Mouse (Mus musculus): ENCODE results near the gene 4632433K11Rik. TPM values are rescaled to one million over a fixed set of nuclear protein-coding genes. Genes with fewer than 3 reads are reported as not detected.

4632433K11Rik gene
- not detected in 2 replicates for total RNA-seq (2012; rRNA removed)

- H3K4me1 ChIP-seq (ENCODE audit: control insufficient read depth in 2 of 2, insufficient read depth in 2 of 2, low read length in 2 of 2, poor library complexity in 1 of 2) = peaks cover 2 to 10% of the 10 kb centered on the region in 2 experiments; a peak in 1 of 4 replicates
- no peak for DNase-seq (ENCODE audit: low read depth, low spot score)
- H3K9ac ChIP-seq (ENCODE audit: insufficient read depth, low read depth, low read length, poor library complexity, severe bottlenecking) = no peak within 1 kb of the TSS
- H3K9me3 ChIP-seq (ENCODE audit: control insufficient read depth, insufficient read depth, low read depth, low read length) = no peaks in the 10 kb centered on the region
- peaks cover 3% of the 10 kb centered on the region; the same call in 1 of the 2 replicates for H3K36me3 ChIP-seq (ENCODE audit: control insufficient read depth, insufficient read depth, low read length, poor library complexity, severe bottlenecking)
- no peak within 1 kb of the TSS for H3K27ac ChIP-seq (ENCODE audit: insufficient read depth, low read depth, low read length, poor library complexity, severe bottlenecking)
- no peak within 1 kb of the TSS for H3K4me3 ChIP-seq (ENCODE audit: insufficient read depth in 1 of 2, low read depth in 1 of 2, low read length in 2 of 2, poor library complexity in 1 of 2, severe bottlenecking in 1 of 2)
- in situ Hi-C loops (cut with MboI; ENCODE audit: low sequenced_read_pairs in 2 of 2, unreplicated experiment in 2 of 2) = no loop called here
- TF ChIP-seq HCFC1 (IDR thresholded peaks at IDR 0.05; ENCODE audit: borderline replicate concordance, insufficient read depth, low read length) = no peak
- TF ChIP-seq ZNF384 (IDR thresholded peaks at IDR 0.05; ENCODE audit: low read depth, low read length) = no peak
- TF ChIP-seq CHD2 (IDR thresholded peaks at IDR 0.05; ENCODE audit: low read depth, low read length) = no peak
- no peak for TF ChIP-seq ZC3H11A (IDR thresholded peaks at IDR 0.05; ENCODE audit: borderline replicate concordance, low read depth, low read length)
- TF ChIP-seq MAFK (IDR thresholded peaks at IDR 0.05; ENCODE audit: insufficient read depth, low read depth, low read length) = no peak
These were observed at the start of gene 4632433K11Rik for GRCm38 (mm10) chr7:5033818-5034217. Gene 4632433K11Rik (plus strand): TSS chr7:5034118.

DNA sequence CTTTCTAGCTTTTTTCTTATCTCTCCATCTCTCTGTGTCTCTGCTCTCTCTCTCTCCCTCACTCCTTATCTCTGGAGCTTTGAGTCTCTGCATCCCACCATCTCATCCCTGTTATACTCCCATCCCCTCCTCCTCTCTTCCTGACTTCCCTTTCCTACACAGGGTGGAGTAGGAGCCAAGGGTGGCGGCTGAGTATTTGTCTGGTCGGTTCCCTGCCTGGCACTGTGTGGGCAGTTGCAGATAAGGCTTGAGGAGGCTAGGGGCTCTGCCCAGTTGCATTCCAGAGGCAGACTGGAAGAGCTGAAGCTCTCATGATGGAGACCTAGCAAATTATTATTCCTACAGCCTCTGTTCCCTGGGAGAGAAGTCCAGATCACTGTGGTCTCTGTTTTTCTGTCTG is 45.7 kb upstream of the 4632433K11Rik start:
- no peak for DNase-seq (ENCODE audit: low read depth, low spot score)
- Histone ChIP-seq H3K4me3 (ENCODE audit: insufficient read depth in 1 of 2, low read depth in 1 of 2, low read length in 2 of 2, poor library complexity in 1 of 2, severe bottlenecking in 1 of 2) (no peak overlapping the region), H3K9ac (ENCODE audit: insufficient read depth, low read depth, low read length, poor library complexity, severe bottlenecking) (no peak overlapping the region), H3K27ac (ENCODE audit: insufficient read depth, low read depth, low read length, poor library complexity, severe bottlenecking) (no peak overlapping the region), H3K4me1 (ENCODE audit: control insufficient read depth in 2 of 2, insufficient read depth in 2 of 2, low read length in 2 of 2, poor library complexity in 1 of 2) (no peaks in the 10 kb centered on the region), H3K36me3 (ENCODE audit: control insufficient read depth, insufficient read depth, low read length, poor library complexity, severe bottlenecking) (no peaks in the 10 kb centered on the region), H3K9me3 (ENCODE audit: control insufficient read depth, insufficient read depth, low read depth, low read length) (no peaks in the 10 kb centered on the region)
- no peak for TF ChIP-seq CHD2 (IDR thresholded peaks at IDR 0.05; ENCODE audit: low read depth, low read length)
- no peak for TF ChIP-seq ZC3H11A (IDR thresholded peaks at IDR 0.05; ENCODE audit: borderline replicate concordance, low read depth, low read length)
- TF ChIP-seq MAFK (IDR thresholded peaks at IDR 0.05; ENCODE audit: insufficient read depth, low read depth, low read length) = no peak
- no peak for TF ChIP-seq ZNF384 (IDR thresholded peaks at IDR 0.05; ENCODE audit: low read depth, low read length)
- TF ChIP-seq HCFC1 (IDR thresholded peaks at IDR 0.05; ENCODE audit: borderline replicate concordance, insufficient read depth, low read length) = no peak
- in situ Hi-C loops (cut with MboI; ENCODE audit: low sequenced_read_pairs in 2 of 2, unreplicated experiment in 2 of 2) = no loop called here

GRCm38 (mm10) chr7:4993347-4993998 is 40.4 kb upstream of the 4632433K11Rik start:
- Histone ChIP-seq H3K9me3 (ENCODE audit: control insufficient read depth, insufficient read depth, low read depth, low read length) (no peaks in the 10 kb centered on the region), H3K4me3 (ENCODE audit: insufficient read depth in 1 of 2, low read depth in 1 of 2, low read length in 2 of 2, poor library complexity in 1 of 2, severe bottlenecking in 1 of 2) (peak overlapping the region; percentile 46 to 48), H3K9ac (ENCODE audit: insufficient read depth, low read depth, low read length, poor library complexity, severe bottlenecking) (no peak overlapping the region; the same call in 1 of the 2 replicates), H3K27ac (ENCODE audit: insufficient read depth, low read depth, low read length, poor library complexity, severe bottlenecking) (no peak overlapping the region), H3K4me1 (ENCODE audit: control insufficient read depth in 2 of 2, insufficient read depth in 2 of 2, low read length in 2 of 2, poor library complexity in 1 of 2) (peaks cover 0 to 3% of the 10 kb centered on the region in 2 experiments; a peak in 1 of 4 replicates), H3K36me3 (ENCODE audit: control insufficient read depth, insufficient read depth, low read length, poor library complexity, severe bottlenecking) (no peaks in the 10 kb centered on the region)
- TF ChIP-seq ZC3H11A (IDR thresholded peaks at IDR 0.05; ENCODE audit: borderline replicate concordance, low read depth, low read length) = no peak
- TF ChIP-seq MAFK (IDR thresholded peaks at IDR 0.05; ENCODE audit: insufficient read depth, low read depth, low read length) = no peak
- no peak for TF ChIP-seq HCFC1 (IDR thresholded peaks at IDR 0.05; ENCODE audit: borderline replicate concordance, insufficient read depth, low read length)
- no peak for TF ChIP-seq ZNF384 (IDR thresholded peaks at IDR 0.05; ENCODE audit: low read depth, low read length)
- no peak for TF ChIP-seq CHD2 (IDR thresholded peaks at IDR 0.05; ENCODE audit: low read depth, low read length)
- in situ Hi-C loops (cut with MboI; ENCODE audit: low sequenced_read_pairs in 2 of 2, unreplicated experiment in 2 of 2) = no loop called here
- DNase-seq (ENCODE audit: low read depth, low spot score) = no peak

DNA sequence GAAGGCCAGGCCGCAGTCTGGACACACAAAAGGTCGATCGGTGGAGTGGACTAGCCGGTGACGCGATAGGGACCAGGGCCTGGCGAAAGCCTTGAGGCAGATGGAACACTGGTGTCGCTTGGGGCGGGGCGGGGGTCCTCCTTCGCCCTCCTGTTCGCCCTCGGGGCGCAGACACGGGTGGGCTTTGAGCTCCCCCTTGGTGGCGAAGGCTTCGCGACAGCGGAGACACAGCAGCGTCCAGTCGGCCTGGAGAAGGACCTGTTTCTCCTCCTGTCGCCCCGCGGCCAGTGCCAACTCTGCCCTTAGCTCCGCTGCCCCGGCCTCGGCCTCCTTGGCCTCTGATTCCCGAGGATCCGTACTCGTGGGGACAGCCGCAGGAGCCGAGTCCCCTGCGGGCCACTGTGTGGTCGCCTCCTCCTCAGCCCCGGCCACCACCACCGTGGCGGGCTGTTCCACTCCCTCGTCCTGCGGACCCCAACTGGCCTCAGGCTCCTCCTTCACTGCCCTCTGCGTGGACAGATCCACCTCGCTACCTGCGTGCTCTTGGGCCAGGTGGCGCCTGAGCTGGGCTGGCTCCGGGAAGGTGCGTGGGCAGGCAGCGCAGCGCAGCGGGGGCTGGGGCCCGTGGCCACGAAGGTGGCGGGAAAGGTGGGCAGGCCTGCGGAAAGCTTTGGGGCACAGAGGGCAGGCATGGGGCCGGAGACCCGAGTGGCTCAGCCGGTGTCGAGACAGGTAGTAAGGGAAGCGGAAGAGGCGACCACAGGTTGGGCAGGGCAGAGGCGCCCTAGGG is 39.7 kb upstream of the 4632433K11Rik start:
- no peaks in the 10 kb centered on the region for H3K36me3 ChIP-seq (ENCODE audit: control insufficient read depth, insufficient read depth, low read length, poor library complexity, severe bottlenecking)
- H3K4me1 ChIP-seq (ENCODE audit: control insufficient read depth in 2 of 2, insufficient read depth in 2 of 2, low read length in 2 of 2, poor library complexity in 1 of 2) = peaks cover 0 to 3% of the 10 kb centered on the region in 2 experiments; a peak in 1 of 4 replicates
- H3K27ac ChIP-seq (ENCODE audit: insufficient read depth, low read depth, low read length, poor library complexity, severe bottlenecking) = no peak overlapping the region
- peak overlapping the region; percentile 25; the same call in 1 of the 2 replicates for H3K9ac ChIP-seq (ENCODE audit: insufficient read depth, low read depth, low read length, poor library complexity, severe bottlenecking)
- no peaks in the 10 kb centered on the region for H3K9me3 ChIP-seq (ENCODE audit: control insufficient read depth, insufficient read depth, low read depth, low read length)
- in situ Hi-C loops (cut with MboI; ENCODE audit: low sequenced_read_pairs in 2 of 2, unreplicated experiment in 2 of 2) = no loop called here
- no peak for TF ChIP-seq HCFC1 (IDR thresholded peaks at IDR 0.05; ENCODE audit: borderline replicate concordance, insufficient read depth, low read length)
- no peak for TF ChIP-seq CHD2 (IDR thresholded peaks at IDR 0.05; ENCODE audit: low read depth, low read length)
- no peak for TF ChIP-seq MAFK (IDR thresholded peaks at IDR 0.05; ENCODE audit: insufficient read depth, low read depth, low read length)
- no peak for TF ChIP-seq ZNF384 (IDR thresholded peaks at IDR 0.05; ENCODE audit: low read depth, low read length)
- TF ChIP-seq ZC3H11A (IDR thresholded peaks at IDR 0.05; ENCODE audit: borderline replicate concordance, low read depth, low read length) = no peak
- no peak for DNase-seq (ENCODE audit: low read depth, low spot score)
- H3K4me3 ChIP-seq (ENCODE audit: insufficient read depth in 1 of 2, low read depth in 1 of 2, low read length in 2 of 2, poor library complexity in 1 of 2, severe bottlenecking in 1 of 2) = peak overlapping the region; percentile 46 to 48

Data from ES-E14 (cell line).